Mouse (Mus musculus): ENCODE data around the gene Camkmt.
A peak's percentile ranks its signal among the peaks of the same experiment; 100 is the strongest.

Camkmt gene

DNA sequence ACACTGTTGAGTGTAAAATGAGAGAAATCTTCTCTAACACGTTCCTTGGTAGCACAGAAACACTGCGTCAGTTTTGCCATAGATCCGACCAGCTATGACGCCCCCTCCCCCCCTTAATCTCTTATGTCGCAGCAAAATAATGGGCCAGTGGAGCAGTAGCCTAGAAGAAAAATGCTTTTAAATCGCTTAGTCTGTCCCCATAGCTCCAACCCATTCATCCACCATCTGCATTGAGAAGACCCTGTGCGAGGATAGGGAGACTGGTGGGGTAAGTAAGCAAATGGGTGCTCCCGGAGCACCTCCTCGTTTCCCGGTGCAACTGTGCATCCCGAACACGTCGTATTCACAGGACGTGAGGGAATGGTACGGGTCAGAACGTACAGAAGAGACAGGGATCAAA, 731 bp upstream of the Camkmt start:
- no peak for DNase-seq (ENCODE audit: low read depth)

- no peak for DNase-seq (ENCODE audit: low read depth)
Measured at GRCm38 (mm10) chr17:85091762-85092161, 1.4 kb downstream of the Camkmt start.

GRCm38 (mm10) chr17:85096396-85096795, 6.0 kb downstream of the Camkmt start:
- no peak for DNase-seq (ENCODE audit: low read depth)

DNA sequence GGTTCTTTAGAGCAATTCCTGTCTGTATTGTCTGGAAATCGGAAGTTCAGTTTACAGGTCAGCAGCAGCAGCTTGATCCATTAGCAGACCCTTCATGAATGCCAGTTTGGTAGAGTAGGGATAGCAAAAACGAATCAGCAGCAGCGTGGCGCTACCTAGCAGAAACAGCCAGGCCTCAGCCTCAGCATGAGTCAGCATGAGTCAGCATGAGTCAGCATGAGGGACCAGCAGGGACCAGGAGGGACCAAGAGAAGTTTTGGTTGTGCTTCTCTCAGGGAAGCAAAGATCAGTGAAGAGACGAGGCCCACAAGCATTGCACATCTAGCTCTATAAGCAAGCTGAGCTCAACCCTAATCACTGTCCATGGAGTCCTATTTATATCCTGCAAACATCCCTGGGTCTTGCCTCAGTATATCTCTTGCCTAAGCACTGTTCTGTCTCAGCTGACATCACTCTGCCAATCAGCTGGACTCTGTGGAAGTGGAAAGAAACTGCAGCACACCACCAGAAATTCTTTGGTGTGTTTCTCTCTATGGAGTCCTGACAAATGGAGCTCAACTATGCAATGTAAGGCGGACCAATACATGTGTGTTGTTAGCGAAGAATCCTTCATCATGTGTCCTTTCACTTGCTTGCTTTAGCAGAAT, 8.4 kb downstream of the Camkmt start:
- no peak for DNase-seq (ENCODE audit: low read depth)

DNA sequence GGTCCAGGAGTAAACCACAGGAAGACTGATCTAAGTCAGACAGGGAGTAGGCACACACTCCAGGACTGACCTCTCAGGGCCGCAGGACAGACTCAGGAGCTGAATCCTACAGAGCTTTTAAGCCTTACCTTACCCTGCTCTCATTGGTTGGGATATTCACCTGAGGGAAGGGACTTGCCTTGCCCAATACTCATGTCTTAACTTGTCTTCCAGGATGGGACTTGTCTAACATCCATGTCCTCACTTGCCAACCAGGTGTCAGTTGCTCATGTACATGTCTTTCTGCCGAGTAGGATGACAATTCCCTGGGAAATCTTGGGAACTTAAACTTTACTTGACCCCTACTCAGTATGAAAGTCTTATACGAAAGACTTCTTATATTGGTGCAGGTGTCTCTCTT, 9.9 kb downstream of the Camkmt start:
- DNase-seq (ENCODE audit: low read depth), result no peak

GRCm38 (mm10) chr17:85101751-85102150, 11.4 kb downstream of the Camkmt start:
- DNase-seq (ENCODE audit: low read depth), result no peak

- DNase-seq (ENCODE audit: low read depth), result no peak
Measured at GRCm38 (mm10) chr17:85103310-85103709, 13.0 kb downstream of the Camkmt start.

DNA sequence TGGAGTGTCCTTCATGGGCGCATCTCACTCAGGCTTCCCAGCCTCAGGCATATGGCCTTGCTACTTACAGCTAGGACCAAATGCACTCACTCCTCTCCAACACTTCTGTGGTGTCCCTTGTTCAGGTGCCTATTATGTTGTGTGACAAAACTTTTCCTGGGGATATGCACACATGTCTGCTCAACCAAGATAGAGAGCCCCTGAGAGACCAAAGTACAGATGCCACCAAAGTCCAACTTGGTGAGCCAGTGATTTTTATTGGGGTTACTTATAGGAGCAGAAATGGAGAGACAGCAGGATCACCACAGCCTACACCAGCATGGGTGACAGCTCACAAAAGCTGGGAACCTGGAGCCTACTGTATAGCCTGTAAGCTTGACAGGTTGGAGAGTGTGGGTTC, 20.3 kb downstream of the Camkmt start:
- DNase-seq (ENCODE audit: low read depth), result no peak

GRCm38 (mm10) chr17:85113441-85113840, 23.1 kb downstream of the Camkmt start:
- no peak for DNase-seq (ENCODE audit: low read depth)

- DNase-seq (ENCODE audit: low read depth), result peak; percentile 70
Measured at GRCm38 (mm10) chr17:85116643-85117042, 26.3 kb downstream of the Camkmt start.

DNA sequence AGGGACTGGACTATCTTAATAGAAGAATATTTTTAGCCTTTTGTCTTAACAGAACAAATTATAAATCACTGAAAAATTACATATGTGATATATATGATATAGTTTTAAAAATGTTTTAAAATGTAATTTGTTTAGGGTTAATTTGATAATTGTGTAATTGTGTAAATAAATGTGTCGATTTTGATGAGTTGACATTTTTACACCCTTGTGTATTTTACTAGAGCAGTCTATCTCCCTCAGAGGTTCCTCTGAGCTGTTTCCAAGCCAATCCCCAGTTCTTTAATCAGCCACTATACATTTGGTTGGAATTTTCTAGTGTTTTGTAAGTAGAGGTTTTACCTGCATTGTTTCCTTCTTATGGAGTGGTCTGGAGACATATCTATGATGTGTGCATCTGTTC, 48.0 kb downstream of the Camkmt start:
- DNase-seq (ENCODE audit: low read depth), result no peak

- no peak for DNase-seq (ENCODE audit: low read depth)
Measured at GRCm38 (mm10) chr17:85141621-85142020, 51.3 kb downstream of the Camkmt start.

DNA sequence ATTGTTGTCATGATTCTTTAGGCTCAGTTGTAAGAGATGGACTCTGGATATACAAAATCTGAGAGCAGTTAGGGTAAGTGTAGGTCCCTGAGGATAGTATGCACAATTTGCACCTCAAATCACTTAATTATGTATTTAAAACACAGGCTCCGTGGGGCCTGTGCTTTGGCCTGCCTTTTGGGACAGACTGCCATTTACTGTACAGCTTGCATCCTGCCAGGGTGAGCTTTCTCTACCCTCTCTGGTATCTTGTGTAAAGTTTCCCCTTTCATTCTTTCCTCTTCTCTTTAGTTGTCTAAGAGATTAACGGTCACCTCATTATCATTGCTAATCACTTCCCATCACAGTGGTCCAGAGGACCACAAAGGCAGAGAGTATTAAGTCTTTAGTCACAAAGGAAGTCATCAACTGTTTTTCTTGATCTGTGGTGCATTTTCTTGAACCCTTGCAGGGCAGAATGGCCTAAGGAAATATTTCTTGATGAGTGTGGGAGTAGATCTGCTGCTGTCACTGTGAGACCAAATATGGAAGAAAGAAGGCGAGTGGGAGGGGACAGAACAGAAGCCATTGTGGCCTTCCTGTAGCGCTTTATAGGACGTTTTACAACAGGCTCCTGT, 52.3 kb downstream of the Camkmt start:
- DNase-seq (ENCODE audit: low read depth), result no peak

DNA sequence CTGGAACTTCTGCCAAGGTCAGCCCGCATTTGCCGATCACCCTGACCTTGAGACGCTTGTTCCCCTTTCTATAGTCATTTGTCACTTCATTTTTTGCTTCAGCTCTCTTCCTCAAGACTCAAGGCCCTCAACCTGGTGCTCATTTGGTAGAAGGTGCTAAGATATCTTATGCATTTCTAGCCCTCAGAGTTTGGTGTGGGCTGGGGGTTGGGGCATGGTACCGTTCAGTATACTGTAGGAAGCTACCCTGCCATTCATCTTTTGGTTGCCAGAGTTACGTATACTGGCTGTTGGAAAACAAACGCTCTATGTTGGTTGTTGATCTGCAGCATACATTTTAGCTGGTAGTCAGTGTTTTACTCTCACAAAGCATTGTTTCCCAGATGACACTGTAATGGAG, 53.8 kb downstream of the Camkmt start:
- DNase-seq (ENCODE audit: low read depth), result no peak

DNA sequence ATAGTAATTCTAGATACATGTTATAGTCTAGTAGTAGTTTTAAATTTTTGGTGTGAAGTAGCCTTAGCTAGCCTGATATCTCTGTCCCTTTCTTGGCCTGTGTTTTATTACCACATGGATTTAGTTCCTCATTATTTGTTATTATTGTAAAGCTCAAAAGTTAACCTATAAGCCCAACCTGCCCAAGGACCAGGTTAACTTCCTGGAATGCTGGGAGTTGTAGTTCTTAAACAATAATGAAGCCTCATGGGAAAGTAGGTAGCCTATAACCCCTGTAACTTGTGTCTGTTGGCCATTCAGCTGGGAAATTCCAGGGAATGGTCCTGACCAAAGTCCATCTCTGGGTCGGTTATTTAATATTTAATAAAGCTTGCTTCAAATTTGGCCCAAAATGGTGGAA, 58.0 kb downstream of the Camkmt start:
- no peak for DNase-seq (ENCODE audit: low read depth)

DNA sequence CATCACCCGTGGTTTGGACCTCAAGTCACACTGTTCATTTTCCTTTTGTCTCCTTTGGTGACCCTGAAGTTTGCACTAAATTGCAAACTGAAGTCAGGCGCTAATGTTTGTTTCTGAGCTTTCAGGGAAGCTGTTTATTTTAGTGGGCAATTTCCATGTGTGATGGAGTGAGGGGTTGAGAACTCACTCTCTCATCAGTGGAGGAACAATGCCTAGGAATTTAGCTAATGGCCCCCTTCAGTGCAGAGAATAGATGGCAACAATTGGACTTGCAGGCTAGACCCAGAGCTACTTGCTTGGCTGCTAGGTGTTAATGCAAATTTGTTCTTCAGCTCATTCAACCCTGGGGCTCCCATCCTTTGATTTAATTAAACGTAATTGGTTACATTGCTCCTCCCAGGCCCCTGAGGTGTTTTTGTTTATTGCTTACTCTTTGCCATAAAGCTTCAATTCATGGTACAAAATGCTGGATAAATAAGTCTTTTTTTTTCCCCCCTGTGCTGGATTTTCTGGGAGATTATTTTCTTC, 58.9 kb downstream of the Camkmt start:
- DNase-seq (ENCODE audit: low read depth), result no peak

DNA sequence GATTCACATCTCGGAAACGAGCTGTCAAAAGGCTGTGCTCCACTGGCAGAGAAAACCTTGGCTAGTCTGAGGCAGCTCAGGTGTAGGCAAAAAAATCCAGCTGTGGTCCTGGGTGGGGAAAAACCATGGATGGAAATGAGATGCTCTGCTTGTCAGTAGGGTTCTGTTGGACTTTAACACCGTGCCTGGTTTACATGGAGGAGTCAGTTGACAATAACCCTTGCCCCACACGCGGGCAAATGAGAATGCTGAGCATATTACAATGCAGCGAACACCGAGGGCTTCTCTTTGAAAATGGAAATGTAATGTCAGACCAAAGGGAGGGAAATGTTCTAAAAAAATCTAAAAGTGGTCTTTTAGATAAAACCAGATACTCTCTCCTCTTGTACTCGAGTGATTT, 60.9 kb downstream of the Camkmt start:
- DNase-seq (ENCODE audit: low read depth), result no peak

GRCm38 (mm10) chr17:85158202-85158601, 67.8 kb downstream of the Camkmt start:
- DNase-seq (ENCODE audit: low read depth), result no peak

DNA sequence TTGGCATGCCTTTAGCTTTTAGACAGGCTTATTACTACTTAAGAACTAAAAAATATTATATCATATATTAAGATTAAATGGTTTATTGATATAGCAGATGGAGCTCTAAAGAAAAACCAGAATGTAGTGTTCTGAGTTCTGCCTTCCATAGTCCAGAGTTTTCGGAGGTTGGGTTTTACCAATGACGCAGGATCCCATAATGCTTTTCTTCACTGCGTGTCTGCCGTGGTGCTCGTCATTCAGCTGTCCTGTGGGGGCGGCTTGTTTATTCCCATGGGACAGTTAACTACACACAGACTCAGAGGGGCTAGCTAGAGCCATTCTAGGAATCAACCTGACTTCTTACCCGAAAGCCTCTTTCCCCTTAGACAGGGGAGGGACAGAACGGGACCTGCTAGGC, 69.2 kb downstream of the Camkmt start:
- DNase-seq (ENCODE audit: low read depth), result no peak

DNA sequence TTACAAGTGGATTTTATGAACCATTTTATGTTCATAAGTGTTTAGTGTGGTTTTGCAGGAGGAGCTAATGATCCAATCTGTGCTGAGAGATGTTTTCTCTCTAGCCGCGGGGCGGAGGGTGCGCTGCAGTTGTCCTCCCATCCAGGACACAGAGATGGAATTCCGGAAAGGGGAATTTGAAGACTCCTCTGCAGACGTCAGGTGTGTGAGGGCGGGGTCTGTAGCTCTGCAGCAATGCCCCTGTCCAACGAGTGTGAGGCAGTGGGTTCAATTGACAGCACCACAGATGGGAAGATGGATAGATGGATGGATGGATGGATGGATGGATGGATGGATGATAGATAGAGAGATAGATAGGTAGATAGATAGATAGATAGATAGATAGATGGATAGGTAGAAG, 70.4 kb downstream of the Camkmt start:
- DNase-seq (ENCODE audit: low read depth), result no peak

GRCm38 (mm10) chr17:85162569-85163271, 72.4 kb downstream of the Camkmt start:
- DNase-seq (ENCODE audit: low read depth), result no peak

- no peak for DNase-seq (ENCODE audit: low read depth)
Measured at GRCm38 (mm10) chr17:85163272-85163610, 72.9 kb downstream of the Camkmt start.

- no peak for DNase-seq (ENCODE audit: low read depth)
Measured at GRCm38 (mm10) chr17:85168761-85169160, 78.4 kb downstream of the Camkmt start.

All from induced T-regulatory cell, adult 2 months (primary cell).